Mouse (Mus musculus) left cerebral cortex, postnatal 25 days (tissue): ENCODE results near the gene Cfap300. TPM values are rescaled to one million over a fixed set of nuclear protein-coding genes. Genes with fewer than 3 reads are reported as not detected.
A peak's percentile ranks its signal among the peaks of the same experiment; 100 is the strongest.

Experiments used
- DNase-seq, 2 experiments: peaks; one replicate each; pipeline ENCODE4 v3.0.0; 2022; ENCODE audit warnings: low spot score in 2 of 2, mixed read lengths in 1 of 2
- intact Hi-C: fragments of 180-260 bp; cut with DNase I; formaldehyde crosslinking; loops from one replicate; pipeline ENCODE4 v1.15.1; 2025
- total RNA-seq, 2 experiments: library from RNA; stranded (reverse); gene quantifications; 2 replicates each; pipeline ENCODE4 v1.2.3; 2021

The Cfap300 gene
- 1 to 10 TPM; 8.4 to 9.9 TPM for total RNA-seq

DNA sequence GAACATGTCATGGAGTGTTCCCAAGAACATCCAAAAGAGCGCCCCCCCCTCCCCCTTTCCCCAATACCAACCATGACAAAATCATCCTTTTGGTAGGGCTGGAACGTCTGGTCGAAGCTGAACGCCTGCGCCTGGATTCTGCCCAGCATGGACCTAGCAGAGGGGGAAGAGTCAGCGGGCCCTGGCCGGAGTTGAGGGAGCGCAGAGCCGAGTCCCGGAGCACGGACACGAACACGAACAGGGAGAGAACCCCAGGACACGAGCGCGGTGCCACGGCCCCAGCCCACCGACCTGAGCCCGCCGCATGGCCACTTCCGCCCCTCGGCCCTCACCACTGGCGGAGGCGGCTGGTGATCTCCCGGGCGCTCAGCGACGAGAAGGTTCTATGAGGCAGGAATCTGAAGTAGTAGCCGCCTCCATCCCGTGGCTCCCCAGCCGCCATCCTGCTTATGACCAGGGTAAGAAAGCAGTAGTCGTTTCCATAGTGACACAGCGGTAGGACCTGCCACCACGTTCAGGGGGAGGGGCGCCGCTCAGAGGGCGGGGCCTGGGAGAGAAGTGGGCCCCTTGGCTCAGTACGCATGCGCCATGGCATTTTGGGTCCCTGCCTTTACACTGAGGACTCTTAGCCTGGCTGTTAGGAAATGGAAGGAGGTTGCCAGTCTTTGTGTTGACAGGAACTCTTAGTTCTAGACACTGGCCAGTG, at the start of gene Cfap300:
TSS of gene Cfap300 (minus strand) at position 486 of the 706 bp plus-strand sequence.
- intact Hi-C loops: loop anchor here (5.0 kb wide), 2 partner anchors 40 to 90 kb away; partner anchors contain the start of genes Cep126 and Yap1
- DNase-seq: peak; percentile 92 to 98

GRCm38 (mm10) chr9:8078882-8079281, 36.3 kb upstream of the Cfap300 start:
- no peak for DNase-seq
- intact Hi-C loops: no loop called here

DNA sequence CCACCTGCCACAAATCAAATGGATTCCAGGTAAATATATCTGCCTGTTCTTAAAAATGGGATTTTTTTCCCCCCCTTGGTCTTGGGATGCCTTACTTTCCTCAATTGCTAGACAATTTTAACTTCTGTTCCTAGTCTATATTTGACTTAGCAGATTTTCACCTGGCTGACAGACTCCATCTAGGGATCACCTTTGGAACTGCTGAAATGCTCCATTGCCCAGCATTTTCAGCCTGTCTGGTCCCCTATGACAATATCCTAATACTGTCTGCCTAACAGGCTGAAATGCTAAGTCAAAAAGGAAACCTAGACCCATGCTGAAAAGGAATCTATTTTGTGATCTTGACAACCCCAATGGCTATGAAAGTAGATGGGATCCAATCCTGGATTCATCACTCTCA, 31.7 kb upstream of the Cfap300 start:
- intact Hi-C loops: no loop called here
- DNase-seq: peak in 1 of 2 experiments; percentile 51

GRCm38 (mm10) chr9:8073203-8073755, 30.7 kb upstream of the Cfap300 start:
- DNase-seq: no peak
- intact Hi-C loops: no loop called here

DNA sequence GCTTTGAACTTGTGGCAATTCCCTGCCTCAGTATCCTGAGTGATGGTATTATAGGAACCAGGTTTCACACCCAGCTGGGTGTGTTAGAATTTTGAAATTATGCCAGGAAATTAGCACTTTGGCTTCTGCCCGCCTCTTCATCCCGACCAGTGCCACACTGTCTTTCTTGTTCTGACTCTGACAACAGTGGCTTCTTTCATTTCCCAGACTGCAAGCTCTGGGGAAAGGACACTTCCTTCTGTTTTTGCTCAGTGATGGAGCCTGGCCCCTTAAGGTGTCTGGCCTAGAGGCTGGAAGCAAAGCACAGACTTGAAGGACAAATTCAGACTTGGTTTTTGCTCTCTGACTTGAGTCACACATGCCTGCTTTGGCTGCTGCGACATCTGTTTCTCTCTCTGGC, 17.0 kb upstream of the Cfap300 start:
- DNase-seq: no peak
- intact Hi-C loops: no loop called here

GRCm38 (mm10) chr9:8054831-8055230, 12.2 kb upstream of the Cfap300 start:
- intact Hi-C loops: no loop called here
- DNase-seq: no peak

DNA sequence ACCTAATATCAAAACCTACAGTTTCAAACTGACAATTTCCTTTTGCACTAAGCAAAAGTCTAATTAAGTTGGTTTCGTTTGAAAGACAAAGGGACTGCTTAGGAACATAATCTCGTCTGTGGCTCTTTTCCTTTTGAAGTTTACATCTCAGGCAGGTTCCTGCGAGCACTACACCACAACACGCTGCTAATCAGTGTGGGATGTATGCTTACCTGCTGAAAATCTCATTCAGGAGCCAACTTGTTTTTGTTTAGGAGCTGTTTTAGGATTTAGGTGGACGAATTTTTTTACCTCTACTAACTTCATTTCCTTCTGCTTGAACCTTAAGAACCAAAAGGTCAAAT, 393 bp upstream of the Cfap300 start:
- intact Hi-C loops: loop anchor here (5.0 kb wide), 2 partner anchors 41 to 89 kb away; partner anchors contain the start of genes Cep126 and Yap1
- no peak for DNase-seq

DNA sequence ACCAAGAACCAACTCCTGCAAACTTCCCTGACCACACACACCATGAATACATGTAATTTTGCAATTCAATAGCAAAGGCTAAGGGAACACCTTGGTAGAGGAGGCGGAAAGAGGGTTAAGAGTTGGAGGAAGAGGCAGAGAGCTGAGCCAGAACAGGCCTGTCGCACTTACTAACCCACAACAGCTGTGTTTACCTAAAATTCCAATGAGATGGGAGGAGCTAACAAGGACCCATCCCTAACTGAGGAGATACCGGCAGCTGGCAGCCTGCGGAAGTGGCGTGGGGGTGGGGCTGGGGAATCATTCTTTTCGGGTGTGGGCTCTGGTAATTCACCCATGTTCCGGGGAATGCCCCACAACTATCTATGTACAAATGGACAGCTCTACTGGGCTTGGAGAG, 7.1 kb downstream of the Cfap300 start:
- intact Hi-C loops: no loop called here
- DNase-seq: no peak

- no peak for DNase-seq
- intact Hi-C loops: no loop called here
These were observed 7.5 kb downstream of the Cfap300 start for GRCm38 (mm10) chr9:8035091-8035490.

DNA sequence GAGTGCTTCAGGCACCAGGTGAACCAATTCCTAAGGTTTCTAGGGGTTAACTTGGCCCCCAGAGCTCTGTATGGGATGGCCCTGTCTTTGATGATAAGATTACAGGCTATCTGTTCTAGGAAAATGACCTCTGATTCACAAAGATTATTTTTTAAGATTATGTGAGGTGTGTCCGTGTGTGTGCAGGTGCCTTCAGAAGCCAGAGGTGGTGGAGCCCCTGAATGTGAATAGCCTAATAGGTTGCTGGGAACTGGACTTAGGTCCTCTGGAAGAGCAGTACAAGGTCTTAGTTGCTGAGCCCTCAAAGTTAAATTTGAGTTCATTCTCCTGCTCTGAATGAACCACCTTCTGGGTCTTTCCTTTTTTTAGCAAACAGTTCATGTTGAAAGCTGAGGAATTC, 8.5 kb downstream of the Cfap300 start:
- intact Hi-C loops: no loop called here

DNA sequence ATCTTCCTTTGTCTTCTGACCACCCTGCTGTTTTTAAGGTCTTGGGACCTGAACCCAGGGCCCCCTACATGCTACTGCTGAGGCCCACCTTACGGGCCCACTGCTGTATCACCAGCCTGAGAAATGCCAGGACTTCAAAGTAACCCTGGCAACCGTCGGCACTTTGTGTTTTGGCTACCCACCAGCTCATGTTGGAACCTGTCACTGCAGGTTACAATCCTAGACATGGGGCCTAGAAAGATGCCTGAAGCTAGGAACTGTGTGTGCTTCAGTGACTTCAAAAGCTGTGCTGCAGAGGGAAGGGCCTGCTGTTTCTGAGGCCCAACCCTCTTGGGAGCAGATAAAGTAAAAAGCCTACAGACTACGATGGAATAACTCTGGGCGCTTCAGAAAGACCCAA, 9.8 kb downstream of the Cfap300 start:
- no peak for DNase-seq
- intact Hi-C loops: no loop called here

More for the DNA sequence above, 8.5 kb downstream of the Cfap300 start:
- no peak for DNase-seq

DNA sequence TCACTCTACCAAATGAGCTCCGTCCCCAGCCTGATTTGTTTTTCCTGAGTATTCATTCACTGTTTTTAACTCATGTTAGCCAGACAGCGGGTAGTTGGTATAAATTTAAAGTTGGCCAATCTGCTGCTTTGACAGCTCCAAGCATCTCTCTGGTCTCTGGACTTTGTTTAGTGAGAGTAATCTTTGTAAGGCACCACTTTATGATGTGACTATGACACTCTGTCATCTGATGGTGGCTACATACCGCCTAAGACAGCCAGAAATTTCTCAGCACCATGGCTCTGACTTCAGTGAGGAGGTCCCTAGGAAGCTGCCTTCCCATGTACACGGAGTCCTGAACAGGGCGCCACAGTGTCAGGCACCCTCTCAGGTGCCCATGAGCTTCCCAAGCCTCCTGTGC, 24.0 kb downstream of the Cfap300 start:
- DNase-seq: no peak
- intact Hi-C loops: no loop called here

GRCm38 (mm10) chr9:8017253-8017913, 25.2 kb downstream of the Cfap300 start:
- intact Hi-C loops: no loop called here
- DNase-seq: no peak

DNA sequence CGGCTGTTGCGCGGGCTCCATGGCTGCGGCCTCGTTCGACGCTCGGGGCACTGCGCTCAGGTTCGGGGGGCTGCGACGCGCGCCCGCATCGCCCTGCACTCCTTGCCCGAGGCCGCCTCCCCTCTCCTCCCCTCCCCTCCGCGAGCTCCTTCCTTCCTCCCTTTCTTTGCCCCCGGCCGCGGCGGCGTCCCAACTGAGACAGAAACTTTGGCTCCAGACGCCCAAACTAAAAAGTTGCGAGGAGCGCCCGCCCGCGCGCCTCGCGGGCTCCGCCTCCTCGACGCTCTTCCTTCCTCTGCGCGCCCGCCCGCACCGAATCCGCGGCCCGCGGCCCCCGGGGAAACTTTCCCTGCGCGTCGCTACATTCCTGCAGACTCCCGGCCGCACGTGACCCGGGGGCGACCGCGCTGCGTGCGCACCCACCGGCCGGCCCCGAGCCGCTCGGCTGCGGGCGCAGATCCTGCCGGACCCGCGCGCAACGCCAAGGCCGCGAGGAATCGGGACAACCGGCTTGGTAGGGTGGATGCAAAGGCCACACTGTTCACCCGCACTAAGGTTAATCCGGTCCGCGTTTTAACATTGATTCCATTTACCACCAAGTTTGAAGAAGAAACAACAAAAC, 38.1 kb downstream of the Cfap300 start, which contains the start of gene Yap1:
TSS of gene Yap1 (minus strand) at position 227 of the 622 bp plus-strand sequence.
- intact Hi-C loops: loop anchor here (5.0 kb wide), 2 partner anchors 38 to 42 kb away; partner anchors contain the start of gene Cfap300
- DNase-seq: peak; percentile 76 to 78

GRCm38 (mm10) chr9:8003301-8004271, 39.0 kb downstream of the Cfap300 start:
- intact Hi-C loops: loop anchor here (5.0 kb wide), 2 partner anchors 39 to 41 kb away; partner anchors contain the start of gene Cfap300
- peak; percentile 30 to 46 for DNase-seq

DNA sequence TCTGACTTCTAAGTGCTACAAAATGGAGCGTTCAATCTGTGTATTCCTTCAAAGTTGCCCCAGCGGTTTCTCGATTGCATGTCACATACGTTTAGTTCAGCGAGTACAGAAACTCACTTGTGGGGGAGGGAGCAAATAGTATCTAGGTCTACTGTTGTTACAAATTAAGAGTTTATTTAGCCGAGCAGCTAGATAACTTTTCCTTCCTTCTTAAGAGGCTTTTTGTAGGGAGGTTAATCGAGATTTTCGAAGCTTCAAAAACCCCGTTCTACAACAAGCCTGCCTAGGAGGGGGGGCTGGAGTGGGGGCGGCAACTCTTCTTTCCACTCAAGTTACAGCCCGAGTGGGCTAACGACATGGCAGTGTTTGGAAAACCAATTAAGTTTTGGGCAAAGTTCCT, 39.8 kb downstream of the Cfap300 start:
- intact Hi-C loops: loop anchor here (5.0 kb wide), 2 partner anchors 39 to 41 kb away; partner anchors contain the start of gene Cfap300
- no peak for DNase-seq

DNA sequence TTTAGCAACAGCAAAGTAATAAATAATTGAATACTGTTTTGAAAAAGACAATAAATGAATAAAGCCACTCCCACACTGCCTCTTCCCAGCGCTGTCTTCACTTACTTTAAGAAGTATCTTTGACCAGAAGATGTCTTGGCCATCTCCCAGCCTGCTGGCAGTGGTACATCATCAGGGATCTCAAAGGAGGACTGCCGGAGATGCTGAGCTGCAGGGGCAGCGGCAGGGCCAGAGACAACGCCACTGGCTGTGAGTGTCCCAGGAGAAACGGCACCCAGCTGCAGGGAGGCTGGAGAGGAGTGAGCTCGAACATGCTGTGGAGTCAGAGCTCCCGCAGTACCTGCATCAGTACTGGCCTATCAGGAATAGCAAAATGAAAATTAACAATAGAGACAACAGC, 41.3 kb downstream of the Cfap300 start:
- DNase-seq: no peak
- intact Hi-C loops: loop anchor here (5.0 kb wide), 2 partner anchors 39 to 41 kb away; partner anchors contain the start of gene Cfap300

GRCm38 (mm10) chr9:7994275-7994674, 48.3 kb downstream of the Cfap300 start:
- intact Hi-C loops: no loop called here
- DNase-seq: no peak

DNA sequence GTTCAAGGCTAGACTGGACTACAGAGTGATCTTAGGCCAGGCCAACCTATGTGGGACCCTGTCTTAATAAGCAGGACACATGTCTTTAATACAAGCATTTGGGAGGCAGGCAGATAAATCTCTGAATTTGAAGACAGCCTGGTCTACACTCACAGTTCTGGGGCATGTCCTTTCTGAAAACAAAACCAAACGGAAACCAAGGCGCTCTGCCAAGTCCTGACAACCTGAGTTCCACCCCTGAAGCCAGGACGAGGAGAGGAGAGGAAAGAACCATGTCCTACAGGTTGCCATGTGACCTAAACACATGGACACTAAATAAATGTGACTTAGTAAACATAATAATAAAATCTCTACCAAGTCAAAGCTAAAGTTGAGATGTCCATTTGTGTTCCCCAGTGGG, 50.0 kb downstream of the Cfap300 start:
- no peak for DNase-seq
- intact Hi-C loops: no loop called here
